Mouse (Mus musculus) frontal cortex, postnatal 10 days (tissue): ENCODE measurements at regions not wholly inside any gene's neighbourhood (a gene's known extent, or its start where the extent isn't known, plus 50 kb on each side); places are given as distances from the start of the nearest gene placed in this dataset.

Source experiments
- DNase-seq, 2 experiments: peaks; one replicate each; pipeline ENCODE4 v3.0.0; 2022; ENCODE audit warnings: low spot score in 2 of 2, mixed read lengths in 1 of 2

- DNase-seq, result no peak
These were observed 293.3 kb upstream of the Cdh5 start for GRCm38 (mm10) chr8:103808171-103808570.

GRCm38 (mm10) chr8:103808580-103808979, 292.8 kb upstream of the Cdh5 start:
- no peak for DNase-seq

- DNase-seq, result no peak
These were observed 292.3 kb upstream of the Cdh5 start for GRCm38 (mm10) chr8:103809140-103809539.

- DNase-seq, result peak in 1 of 2 experiments; percentile 16
These were observed 287.4 kb upstream of the Cdh5 start for GRCm38 (mm10) chr8:103813954-103814591.

DNA sequence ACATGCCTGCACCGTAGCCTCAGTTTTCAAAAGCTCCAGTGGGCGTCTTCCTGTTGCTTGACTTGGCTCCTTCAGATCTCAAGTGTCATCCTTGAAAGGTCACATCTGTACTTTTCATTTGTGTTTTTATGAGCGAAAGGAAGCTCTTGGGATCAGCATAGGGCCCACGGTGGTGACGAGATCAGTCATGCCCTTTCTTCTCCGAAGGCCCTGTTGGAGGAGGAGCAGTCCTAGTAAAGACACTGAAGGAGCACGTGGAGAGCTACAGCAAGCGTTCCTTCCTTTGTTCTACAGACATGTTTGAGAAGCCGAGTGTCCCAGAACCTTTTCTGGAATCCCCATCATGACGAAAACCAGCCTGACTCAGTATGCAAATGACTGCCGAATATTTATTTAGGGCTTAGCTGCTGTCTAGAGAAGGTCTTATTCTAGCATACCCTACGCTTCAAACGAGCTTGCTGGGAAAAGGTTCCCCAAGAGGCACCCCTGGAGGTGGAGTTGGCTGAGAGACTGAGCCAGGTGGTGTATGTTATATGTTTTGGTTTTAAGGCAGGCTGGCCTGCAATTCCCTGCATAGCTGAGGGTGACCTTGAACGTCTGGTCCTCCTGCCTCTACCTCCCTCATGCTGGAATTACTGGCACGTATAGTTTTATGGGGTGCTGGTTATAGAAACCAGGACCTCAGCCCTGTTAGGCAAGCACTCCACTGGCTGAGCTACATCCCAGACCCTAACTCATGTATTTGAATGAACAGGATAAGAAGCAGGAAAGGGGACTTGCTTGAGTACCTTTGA, 285.1 kb upstream of the Cdh5 start:
- DNase-seq, result no peak

DNA sequence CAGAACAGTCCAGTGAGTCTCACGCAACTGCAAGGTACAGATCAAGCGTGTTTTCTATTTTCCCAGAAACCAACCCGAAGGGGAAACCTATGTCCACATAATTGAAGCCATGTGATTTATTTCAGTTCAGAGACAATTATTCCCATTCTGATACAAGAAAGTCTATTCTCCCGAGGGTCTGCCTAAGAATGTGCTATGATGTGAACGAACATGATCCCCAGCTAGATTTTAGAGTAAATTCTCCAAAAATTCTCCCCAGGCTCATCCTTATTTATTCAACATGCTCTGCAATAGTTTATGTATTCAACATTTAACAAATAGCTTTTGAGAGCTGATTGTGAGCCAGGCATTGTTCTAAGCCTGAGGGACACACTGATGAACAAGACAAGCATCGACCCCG, 277.9 kb upstream of the Cdh5 start:
- DNase-seq, result no peak

- DNase-seq, result no peak
These were observed 276.7 kb upstream of the Cdh5 start for GRCm38 (mm10) chr8:103824747-103825146.

DNA sequence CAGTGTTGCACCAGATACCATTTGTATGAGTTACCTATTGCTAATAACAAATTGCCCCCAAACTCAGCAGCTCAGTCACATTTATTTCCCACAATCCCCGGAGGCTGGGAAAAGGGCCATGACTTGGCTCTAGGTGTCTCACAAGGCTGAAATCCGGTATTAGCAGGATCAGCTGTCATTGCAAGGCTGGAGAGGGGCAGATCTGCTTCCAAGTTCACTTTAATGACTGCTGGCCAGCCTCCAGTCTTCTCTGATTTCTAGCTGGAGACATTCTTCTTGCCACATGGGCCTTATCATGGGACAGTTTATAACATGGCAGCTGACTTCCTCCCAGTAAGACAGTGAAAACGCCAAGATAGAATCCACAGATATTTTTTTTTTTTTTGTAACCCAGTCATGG, 276.1 kb upstream of the Cdh5 start:
- no peak for DNase-seq

DNA sequence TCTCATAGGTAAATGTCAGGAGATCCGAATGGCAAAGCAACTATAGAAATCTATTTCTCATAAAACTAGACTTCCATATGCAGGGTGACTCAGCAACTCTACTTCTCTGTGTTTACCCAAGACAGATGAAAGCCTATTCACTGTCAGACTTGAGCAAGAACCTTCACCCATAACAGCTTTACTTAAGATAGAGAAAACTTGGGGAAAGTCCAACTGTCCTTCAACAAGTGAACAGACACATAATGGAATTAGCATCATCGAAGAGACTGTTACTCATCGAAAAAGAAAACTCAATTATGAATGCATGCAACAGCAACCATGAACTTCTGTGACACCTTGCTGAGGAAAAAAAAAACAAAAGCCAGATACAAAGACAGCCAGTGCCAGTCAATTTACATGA, 271.0 kb upstream of the Cdh5 start:
- DNase-seq, result no peak

- DNase-seq, result no peak
These were observed 261.4 kb upstream of the Cdh5 start for GRCm38 (mm10) chr8:103839990-103840389.

DNA sequence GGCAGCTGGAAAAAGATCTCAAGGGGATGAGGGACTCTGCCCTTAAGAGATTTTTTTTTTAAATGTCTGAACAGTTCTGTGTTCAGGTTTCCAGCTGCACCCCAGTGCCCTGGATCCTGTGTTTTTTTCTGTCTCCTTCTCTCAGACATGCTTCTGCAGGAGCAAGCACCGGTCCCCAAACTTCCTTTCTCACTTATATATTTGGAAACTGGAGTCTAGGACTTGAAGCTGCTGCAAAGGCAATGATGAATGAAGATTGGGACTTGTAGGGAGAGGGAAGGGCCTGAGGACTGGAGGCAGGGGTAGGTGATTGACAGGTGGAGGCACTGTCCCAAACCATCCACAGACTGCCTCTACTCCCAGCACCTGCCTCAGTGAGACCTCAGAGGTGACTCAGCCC, 255.5 kb upstream of the Cdh5 start:
- no peak for DNase-seq

DNA sequence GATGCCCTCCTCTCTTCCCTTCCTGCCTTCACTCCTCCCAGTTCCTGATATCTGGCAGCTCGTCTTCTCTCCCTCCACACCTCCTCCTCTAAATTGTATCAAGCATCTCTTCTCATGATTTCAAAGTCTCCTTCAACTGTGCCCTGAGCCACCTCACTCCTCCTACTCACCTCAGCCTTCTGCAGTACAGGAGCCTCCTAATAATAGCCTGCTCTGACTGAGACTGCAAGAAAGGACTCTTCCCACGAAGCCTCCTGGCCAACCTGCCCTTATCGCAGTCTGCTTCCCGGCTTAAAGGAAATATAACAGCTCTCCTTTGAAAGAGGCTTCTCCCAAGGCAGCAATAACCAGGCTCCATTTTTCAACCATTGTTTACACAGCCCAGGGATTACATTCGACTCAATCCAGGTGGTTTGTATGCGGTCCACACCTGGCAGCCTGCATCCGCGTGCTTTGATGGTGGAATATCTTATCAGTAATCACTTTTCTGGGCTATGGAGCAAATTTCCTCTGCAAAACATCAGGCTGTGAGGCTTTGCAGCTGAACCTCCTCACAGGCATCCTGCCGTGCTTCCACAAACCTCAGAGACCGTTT, 254.9 kb upstream of the Cdh5 start:
- no peak for DNase-seq

DNA sequence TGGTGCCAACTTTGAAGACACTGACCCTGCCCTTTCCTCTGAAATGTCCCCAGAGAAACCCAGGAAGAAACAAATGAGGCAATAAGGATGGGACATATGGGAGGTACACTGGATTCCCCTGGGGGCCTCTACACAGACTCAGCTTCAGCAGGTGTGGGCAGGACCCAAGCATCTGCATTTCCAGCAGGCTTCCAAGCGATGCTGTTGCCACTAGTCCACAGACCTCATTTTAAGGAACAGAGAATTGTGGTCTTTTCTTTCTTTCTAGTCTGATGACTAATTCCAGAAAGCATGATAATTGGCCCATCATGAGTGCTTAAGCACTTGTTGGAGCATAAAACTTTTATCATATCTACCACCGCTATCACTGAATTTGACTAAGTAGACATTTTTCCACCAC, 251.6 kb upstream of the Cdh5 start:
- no peak for DNase-seq

GRCm38 (mm10) chr8:103851286-103851685, 250.1 kb upstream of the Cdh5 start:
- no peak for DNase-seq

- no peak for DNase-seq
These were observed 248.4 kb upstream of the Cdh5 start for GRCm38 (mm10) chr8:103853048-103853447.

GRCm38 (mm10) chr8:103855291-103855690, 246.1 kb upstream of the Cdh5 start:
- DNase-seq, result no peak

- DNase-seq, result no peak
These were observed 242.3 kb upstream of the Cdh5 start for GRCm38 (mm10) chr8:103859130-103859529.

DNA sequence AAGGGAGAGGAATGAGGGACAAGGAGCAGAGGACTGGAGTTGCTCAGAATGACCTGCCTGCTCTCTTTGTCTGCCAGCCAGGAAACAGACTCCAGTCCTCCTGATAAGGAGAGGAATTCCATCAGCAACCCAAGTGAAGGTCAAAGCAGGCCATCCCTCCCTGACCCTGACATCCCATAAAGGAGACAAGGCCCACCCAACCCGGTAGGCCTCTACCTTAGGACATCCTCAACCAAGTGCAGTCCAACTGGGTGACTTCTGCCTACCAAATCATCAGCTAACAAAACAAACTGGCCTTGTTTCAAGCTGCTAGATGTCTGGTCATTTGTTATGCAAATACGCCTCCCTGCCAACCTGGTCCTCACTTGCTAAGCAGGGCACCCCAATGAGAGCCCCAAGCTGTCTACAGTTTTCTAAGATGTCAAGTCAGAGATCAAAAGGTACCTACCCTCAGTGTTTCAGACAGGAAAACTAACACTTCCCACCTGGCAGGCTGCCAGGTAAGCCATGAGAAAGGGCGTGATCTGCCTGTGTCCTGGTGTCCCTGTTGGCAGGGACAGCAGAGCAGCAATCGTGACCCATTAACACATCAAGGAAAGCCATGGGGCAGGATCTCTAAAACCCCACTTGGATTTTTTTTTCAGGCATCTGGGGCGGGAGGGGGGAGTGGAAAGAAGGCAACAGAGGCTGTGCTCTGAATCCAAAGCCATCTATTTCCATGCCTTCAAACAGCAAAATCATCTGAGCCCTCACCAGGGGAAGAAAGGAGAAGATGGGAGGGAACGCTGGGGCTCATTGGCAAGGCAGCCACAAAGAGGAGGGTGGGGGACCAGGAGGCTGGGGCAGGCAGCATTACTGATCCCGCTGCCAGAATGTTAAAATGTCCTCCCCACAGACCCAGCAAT, 227.6 kb upstream of the Cdh5 start:
- DNase-seq, result peak in 1 of 2 experiments; percentile 14

- DNase-seq, result no peak
These were observed 226.9 kb upstream of the Cdh5 start for GRCm38 (mm10) chr8:103874506-103874905.

DNA sequence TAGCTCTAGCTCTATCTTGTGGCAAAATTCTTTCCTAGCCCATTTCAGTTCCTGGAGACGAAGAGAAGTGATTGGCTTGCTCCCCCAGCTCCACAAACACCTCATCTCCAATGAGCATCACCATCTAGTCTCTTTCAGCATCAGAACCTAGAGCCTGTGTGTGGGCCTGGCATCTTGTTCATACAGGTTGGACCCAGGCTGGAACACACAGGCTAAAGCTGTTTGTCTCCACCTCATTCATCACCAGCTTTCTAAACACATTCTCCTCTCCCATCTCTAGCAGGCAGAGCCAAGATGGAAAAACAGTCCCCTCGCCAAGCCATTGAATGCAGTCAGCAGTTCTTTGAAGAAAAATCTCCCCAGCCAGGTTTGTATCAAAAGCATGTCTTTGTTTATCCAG, 221.9 kb upstream of the Cdh5 start:
- DNase-seq, result no peak

- no peak for DNase-seq
These were observed 220.8 kb upstream of the Cdh5 start for GRCm38 (mm10) chr8:103880431-103881145.
